Mouse (Mus musculus): ENCODE measurements around the gene Peak1. TPM values are rescaled to one million over a fixed set of nuclear protein-coding genes. Genes with fewer than 3 reads are reported as not detected.

Peak1 gene
- polyA plus RNA-seq, 1 experiment from 2014 or later: 5.3 TPM

DNA sequence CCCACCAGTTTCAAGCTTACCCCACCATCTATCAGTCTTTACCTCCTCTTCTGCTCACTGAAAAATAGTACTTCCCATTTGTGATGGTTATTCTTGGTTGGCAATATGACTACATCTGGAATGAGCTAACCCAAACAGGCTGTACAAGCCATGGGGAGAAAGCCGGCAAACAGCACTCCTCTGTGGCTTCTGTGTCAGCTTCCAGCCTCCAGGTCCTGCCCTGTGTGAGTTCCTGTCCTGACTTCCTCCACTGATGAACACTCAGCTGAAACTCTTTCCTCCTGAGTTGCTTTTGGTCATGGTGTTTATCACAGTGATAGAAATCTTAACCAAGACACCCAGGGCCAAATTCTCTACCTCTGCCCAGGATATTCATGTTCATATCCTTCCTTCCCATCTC is 5.2 kb downstream of the Peak1 start:
- Histone ChIP-seq H3K9me3 (no peaks in the 10 kb centered on the region), H3K27ac (replicated peaks) (no peak overlapping the region), H3K4me2 (no peak overlapping the region), H3K4me1 (replicated peaks) (peaks cover 21% of the 10 kb centered on the region), H3K36me3 (no peaks in the 10 kb centered on the region), H3K4me3 (no peak overlapping the region), H3K27me3 (no peaks in the 10 kb centered on the region), H3K9ac (no peak overlapping the region)
- whole genome bisulfite sequencing: 85% methylated on average over 1 of the region's 1 CpGs
- ATAC-seq (ENCODE audit: low FRiP score, low read depth): no peak

DNA sequence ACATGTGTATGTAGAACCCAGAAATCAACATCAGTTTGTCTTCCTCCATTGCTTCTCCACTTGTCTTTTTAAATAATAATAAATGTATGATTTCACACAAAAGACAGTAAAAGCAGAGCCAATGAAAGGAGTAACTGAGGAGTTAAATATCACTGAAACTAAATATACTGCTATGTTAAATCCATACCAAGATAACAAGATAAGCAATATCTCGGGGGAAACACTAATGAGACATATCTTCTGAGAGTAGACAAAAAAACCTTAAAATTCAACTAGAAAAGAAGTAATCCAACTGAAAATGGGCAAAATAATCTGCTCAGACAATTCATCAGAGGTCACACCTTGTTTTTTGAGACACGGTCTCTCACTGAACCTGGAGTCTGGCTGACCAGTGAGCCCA is 7.9 kb downstream of the Peak1 start:
- H3K4me2 ChIP-seq: no peak overlapping the region
- 91% methylated on average over 2 of the region's 2 CpGs for WGBS
- H3K4me3 ChIP-seq: no peak overlapping the region
- no peaks in the 10 kb centered on the region for H3K36me3 ChIP-seq
- no peaks in the 10 kb centered on the region for H3K9me3 ChIP-seq
- no peaks in the 10 kb centered on the region for H3K4me1 ChIP-seq (replicated peaks)
- no peak for ATAC-seq (ENCODE audit: low FRiP score, low read depth)
- H3K27ac ChIP-seq (replicated peaks): no peak overlapping the region
- no peak overlapping the region for H3K9ac ChIP-seq
- no peaks in the 10 kb centered on the region for H3K27me3 ChIP-seq

DNA sequence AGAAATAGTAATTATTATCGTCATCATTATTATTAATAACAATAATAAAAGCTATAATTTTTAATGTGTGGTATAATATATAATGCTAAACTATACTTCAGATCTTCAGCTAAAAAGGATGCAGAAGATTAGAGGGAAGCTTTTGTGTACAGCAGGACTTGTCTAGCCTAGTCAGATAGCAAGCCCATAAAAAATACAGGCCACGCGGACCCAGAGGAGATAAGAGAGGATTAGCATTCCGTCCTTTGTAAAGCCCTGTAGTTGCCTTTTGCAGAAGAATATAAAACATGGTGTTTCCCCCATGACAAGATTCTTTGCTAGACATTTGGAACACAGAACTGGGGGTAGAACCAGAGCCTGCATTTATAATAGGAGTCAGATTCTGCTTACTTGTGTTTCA is 13.2 kb downstream of the Peak1 start:
- no peaks in the 10 kb centered on the region for H3K36me3 ChIP-seq
- H3K4me2 ChIP-seq: no peak overlapping the region
- H3K9ac ChIP-seq: no peak overlapping the region
- no peaks in the 10 kb centered on the region for H3K9me3 ChIP-seq
- H3K27ac ChIP-seq (replicated peaks): no peak overlapping the region
- H3K4me3 ChIP-seq: no peak overlapping the region
- 76% methylated on average over 4 of the region's 4 CpGs for WGBS
- no peak for ATAC-seq (ENCODE audit: low FRiP score, low read depth)
- no peaks in the 10 kb centered on the region for H3K4me1 ChIP-seq (replicated peaks)
- H3K27me3 ChIP-seq: no peaks in the 10 kb centered on the region

DNA sequence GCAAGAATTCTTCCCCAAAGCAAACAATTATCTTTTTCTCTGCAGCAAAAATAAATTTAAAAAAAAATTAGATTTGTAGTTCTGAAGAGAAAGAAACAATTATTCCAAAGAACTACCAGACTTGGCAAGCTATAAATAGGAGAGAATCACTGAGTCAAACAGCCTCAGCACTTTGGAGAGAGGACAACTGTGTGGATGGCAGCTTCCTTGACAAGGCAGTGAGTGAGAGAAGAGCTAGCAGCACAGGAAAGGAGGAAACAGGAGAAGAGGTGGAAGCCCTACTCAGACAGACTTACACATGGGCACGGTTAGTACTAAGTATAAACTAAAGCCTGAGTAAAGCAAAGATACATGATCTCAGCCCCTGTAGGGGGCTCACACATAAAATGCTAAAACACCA is 21.6 kb downstream of the Peak1 start:
- WGBS: 88% methylated on average over 1 of the region's 1 CpGs
- H3K9ac ChIP-seq: no peak overlapping the region
- H3K27me3 ChIP-seq: no peaks in the 10 kb centered on the region
- ATAC-seq (ENCODE audit: low FRiP score, low read depth): no peak
- no peak overlapping the region for H3K4me3 ChIP-seq
- H3K4me2 ChIP-seq: no peak overlapping the region
- H3K36me3 ChIP-seq: no peaks in the 10 kb centered on the region
- H3K9me3 ChIP-seq: no peaks in the 10 kb centered on the region
- H3K4me1 ChIP-seq (replicated peaks): no peaks in the 10 kb centered on the region
- H3K27ac ChIP-seq (replicated peaks): no peak overlapping the region

DNA sequence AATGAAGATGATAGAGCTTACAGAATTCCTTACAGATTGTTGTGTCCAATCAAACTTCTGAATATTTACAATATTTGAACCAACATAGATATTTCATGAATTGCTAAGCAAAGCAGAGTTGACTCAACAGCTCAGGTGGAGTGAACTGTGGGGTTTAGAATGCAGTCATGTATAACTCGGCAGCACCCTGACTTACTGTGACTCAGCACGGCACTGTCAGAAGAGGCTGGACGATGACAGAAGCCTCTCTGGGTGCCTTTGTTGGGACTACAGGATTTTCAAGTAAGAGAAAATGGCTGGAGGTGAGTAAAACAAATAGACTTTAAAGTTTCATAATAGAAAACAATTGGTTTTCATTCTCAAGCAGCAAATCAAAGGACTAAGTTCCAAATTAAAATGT is 25.0 kb downstream of the Peak1 start:
- Histone ChIP-seq H3K4me1 (replicated peaks) (no peaks in the 10 kb centered on the region), H3K36me3 (no peaks in the 10 kb centered on the region), H3K4me2 (no peak overlapping the region), H3K27ac (replicated peaks) (no peak overlapping the region), H3K27me3 (no peaks in the 10 kb centered on the region), H3K9me3 (no peaks in the 10 kb centered on the region), H3K9ac (no peak overlapping the region), H3K4me3 (no peak overlapping the region)
- ATAC-seq (ENCODE audit: low FRiP score, low read depth): no peak
- WGBS: 89% methylated on average over 3 of the region's 3 CpGs

DNA sequence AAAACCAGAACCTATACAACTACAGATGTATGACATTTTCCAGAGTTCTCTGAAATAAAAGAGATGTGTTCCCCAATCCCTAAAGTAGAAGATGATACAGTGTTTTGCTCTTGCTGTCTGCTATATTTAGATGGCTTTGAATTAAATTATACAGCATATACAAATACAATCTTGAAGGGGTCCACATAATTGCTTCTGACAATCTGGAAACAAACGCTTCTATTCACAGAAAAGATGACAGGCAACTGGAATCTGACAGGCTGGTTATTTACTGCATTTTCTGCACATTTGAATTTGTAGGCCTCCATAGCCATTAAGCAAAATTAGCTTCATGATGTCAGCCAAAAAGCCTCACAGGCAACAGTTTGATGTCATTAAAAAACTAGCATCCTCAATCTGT is 35.1 kb downstream of the Peak1 start:
- Histone ChIP-seq H3K4me2 (no peak overlapping the region), H3K9ac (no peak overlapping the region), H3K27me3 (no peaks in the 10 kb centered on the region), H3K9me3 (no peaks in the 10 kb centered on the region), H3K36me3 (no peaks in the 10 kb centered on the region), H3K27ac (replicated peaks) (no peak overlapping the region), H3K4me1 (replicated peaks) (no peaks in the 10 kb centered on the region), H3K4me3 (no peak overlapping the region)
- ATAC-seq (ENCODE audit: low FRiP score, low read depth): no peak
- 77% methylated on average over 1 of the region's 1 CpGs for WGBS

DNA sequence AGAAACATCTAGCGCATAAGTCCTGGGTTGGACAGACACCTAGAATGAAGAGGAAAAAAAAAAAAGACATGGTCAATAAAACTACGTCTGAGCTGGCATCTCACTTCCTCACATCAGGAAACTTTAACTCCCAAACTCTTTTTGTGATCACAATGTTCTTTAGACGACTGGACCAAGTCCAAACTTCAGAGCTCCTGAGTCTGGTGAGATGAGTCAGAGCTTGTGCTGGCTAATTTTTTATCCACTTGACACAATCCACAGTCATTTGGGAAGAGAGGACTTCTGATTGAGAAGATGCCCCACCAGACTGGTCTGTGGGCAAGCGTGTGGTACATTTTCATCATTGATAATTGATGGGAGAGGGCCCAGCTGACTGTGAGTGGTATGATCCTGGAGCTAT is 43.5 kb downstream of the Peak1 start:
- Histone ChIP-seq H3K27ac (replicated peaks) (no peak overlapping the region), H3K36me3 (no peaks in the 10 kb centered on the region), H3K9ac (no peak overlapping the region), H3K4me1 (replicated peaks) (no peaks in the 10 kb centered on the region), H3K4me3 (no peak overlapping the region), H3K9me3 (no peaks in the 10 kb centered on the region), H3K27me3 (no peaks in the 10 kb centered on the region), H3K4me2 (no peak overlapping the region)
- WGBS: 76% methylated on average over 4 of the region's 4 CpGs
- ATAC-seq (ENCODE audit: low FRiP score, low read depth): no peak

DNA sequence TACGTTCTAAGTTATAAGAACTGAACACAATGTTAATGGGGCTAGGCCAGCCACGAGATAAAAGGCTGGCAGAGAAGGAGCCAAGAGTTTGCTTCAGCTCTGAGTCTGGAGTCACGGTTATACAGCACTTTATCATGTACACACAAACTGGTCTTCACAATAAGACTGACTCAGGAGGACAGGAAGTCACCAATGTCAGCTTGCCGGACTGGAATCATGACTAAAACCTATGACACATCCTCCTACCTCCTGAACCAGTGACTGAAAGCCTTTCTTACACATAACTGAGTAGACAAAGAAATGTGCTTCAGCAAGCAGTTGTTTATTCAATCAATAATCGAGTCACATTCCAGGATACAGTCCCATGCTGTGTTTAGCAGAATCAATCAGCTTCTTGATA is 47.2 kb downstream of the Peak1 start:
- 46% methylated on average over 5 of the region's 5 CpGs for WGBS

DNA sequence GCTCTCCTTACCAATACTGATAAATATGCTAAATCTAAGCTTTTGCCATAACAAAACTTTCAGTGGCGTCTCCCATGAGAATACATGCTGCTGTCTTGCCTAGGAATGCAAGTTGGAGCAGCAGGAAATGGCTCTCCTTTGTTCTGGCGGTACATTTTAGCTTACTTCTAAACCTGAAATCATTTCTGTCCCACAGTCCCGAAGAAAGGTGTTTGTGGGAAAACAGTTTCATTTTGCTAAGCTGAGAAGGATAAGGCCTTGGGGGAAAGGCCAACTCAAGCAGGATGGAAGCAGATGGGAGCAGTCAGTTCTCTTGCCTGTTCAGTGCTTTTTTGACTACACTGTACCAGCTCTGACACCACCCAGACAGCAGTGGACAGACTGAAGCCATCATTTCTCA is 49.1 kb downstream of the Peak1 start:
- Histone ChIP-seq H3K4me2 (no peak overlapping the region), H3K9ac (no peak overlapping the region), H3K27me3 (no peaks in the 10 kb centered on the region), H3K27ac (replicated peaks) (no peak overlapping the region), H3K4me3 (no peak overlapping the region), H3K36me3 (no peaks in the 10 kb centered on the region), H3K4me1 (replicated peaks) (no peaks in the 10 kb centered on the region), H3K9me3 (no peaks in the 10 kb centered on the region)
- no peak for ATAC-seq (ENCODE audit: low FRiP score, low read depth)
- WGBS: 67% methylated on average over 3 of the region's 3 CpGs

More for the DNA sequence above, 47.2 kb downstream of the Peak1 start:
- no peak for ATAC-seq (ENCODE audit: low FRiP score, low read depth)
- H3K36me3 ChIP-seq: no peaks in the 10 kb centered on the region
- no peaks in the 10 kb centered on the region for H3K4me1 ChIP-seq (replicated peaks)
- no peak overlapping the region for H3K4me3 ChIP-seq
- no peaks in the 10 kb centered on the region for H3K27me3 ChIP-seq
- no peak overlapping the region for H3K9ac ChIP-seq
- no peak overlapping the region for H3K27ac ChIP-seq (replicated peaks)
- H3K9me3 ChIP-seq: no peaks in the 10 kb centered on the region
- H3K4me2 ChIP-seq: no peak overlapping the region

DNA sequence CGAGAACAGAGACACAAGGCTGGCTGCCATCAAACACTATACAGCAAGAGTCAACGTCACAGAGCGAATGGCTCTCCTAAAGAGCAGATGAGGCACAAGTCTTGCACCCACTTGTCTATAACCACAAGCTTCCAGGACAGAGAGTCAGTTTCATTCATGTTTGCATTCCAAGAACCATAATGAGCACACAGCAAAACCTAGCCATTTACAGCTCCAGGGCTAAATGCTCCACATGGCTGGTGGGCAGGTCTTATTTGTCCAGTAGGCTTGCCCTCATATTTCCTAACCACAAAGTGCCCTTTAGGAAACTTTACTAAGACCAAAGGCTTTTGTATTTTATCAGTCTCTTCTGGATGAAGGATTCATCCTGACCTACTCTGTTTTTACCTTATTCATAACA is 54.6 kb downstream of the Peak1 start:
- no peak overlapping the region for H3K4me3 ChIP-seq
- no peak overlapping the region for H3K4me2 ChIP-seq
- no peak for ATAC-seq (ENCODE audit: low FRiP score, low read depth)
- H3K36me3 ChIP-seq: no peaks in the 10 kb centered on the region
- no peaks in the 10 kb centered on the region for H3K27me3 ChIP-seq
- H3K4me1 ChIP-seq (replicated peaks): no peaks in the 10 kb centered on the region
- no peak overlapping the region for H3K27ac ChIP-seq (replicated peaks)
- 97% methylated on average over 3 of the region's 3 CpGs for WGBS
- H3K9ac ChIP-seq: no peak overlapping the region
- no peaks in the 10 kb centered on the region for H3K9me3 ChIP-seq

DNA sequence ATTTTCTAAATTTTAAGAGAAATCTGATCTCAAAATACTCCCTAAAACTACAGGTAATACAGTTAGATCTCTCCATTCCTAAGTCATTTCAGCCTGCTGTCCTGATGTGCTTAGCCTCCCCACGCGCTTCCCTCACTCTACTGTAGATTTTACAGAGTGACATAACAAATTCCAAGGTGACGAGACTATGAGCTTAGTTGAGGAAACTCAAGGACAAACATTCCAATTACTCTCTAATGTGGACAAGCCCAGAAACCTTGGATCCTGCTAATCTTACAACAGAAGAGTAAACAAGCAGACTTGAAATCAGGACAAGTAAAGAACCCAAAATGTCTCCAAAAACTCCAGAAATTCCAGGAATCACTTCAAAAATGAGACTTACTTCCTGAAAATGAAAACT is 58.6 kb downstream of the Peak1 start:
- ATAC-seq (ENCODE audit: low FRiP score, low read depth): no peak
- no peak overlapping the region for H3K4me3 ChIP-seq
- no peaks in the 10 kb centered on the region for H3K36me3 ChIP-seq
- no peak overlapping the region for H3K27ac ChIP-seq (replicated peaks)
- WGBS: 83% methylated on average over 3 of the region's 3 CpGs
- no peaks in the 10 kb centered on the region for H3K9me3 ChIP-seq
- H3K4me1 ChIP-seq (replicated peaks): no peaks in the 10 kb centered on the region
- H3K4me2 ChIP-seq: no peak overlapping the region
- no peaks in the 10 kb centered on the region for H3K27me3 ChIP-seq
- H3K9ac ChIP-seq: no peak overlapping the region

DNA sequence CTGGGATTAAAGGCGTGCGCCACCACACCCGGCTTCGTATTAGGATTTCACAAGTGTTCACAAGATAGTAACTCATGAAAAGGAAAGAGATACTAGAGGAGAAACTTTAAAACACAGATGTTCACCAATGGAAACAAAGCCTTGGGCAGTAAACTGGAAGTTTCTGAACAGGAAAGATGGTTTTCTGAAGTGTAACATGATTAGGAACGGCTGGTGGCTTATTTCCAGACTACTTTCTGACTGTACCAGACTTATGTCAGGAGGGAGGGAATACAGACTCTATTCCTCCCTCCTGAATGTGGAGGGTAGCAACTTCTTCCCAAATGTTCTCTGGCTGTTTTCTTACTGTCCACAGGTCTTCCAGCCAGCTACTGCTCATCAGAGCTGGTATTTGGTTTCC is 62.7 kb downstream of the Peak1 start:
- H3K4me1 ChIP-seq (replicated peaks): no peaks in the 10 kb centered on the region
- no peak for ATAC-seq (ENCODE audit: low FRiP score, low read depth)
- H3K27me3 ChIP-seq: no peaks in the 10 kb centered on the region
- no peaks in the 10 kb centered on the region for H3K9me3 ChIP-seq
- no peaks in the 10 kb centered on the region for H3K36me3 ChIP-seq
- no peak overlapping the region for H3K9ac ChIP-seq
- no peak overlapping the region for H3K27ac ChIP-seq (replicated peaks)
- no peak overlapping the region for H3K4me3 ChIP-seq
- 95% methylated on average over 5 of the region's 5 CpGs for WGBS
- H3K4me2 ChIP-seq: no peak overlapping the region

DNA sequence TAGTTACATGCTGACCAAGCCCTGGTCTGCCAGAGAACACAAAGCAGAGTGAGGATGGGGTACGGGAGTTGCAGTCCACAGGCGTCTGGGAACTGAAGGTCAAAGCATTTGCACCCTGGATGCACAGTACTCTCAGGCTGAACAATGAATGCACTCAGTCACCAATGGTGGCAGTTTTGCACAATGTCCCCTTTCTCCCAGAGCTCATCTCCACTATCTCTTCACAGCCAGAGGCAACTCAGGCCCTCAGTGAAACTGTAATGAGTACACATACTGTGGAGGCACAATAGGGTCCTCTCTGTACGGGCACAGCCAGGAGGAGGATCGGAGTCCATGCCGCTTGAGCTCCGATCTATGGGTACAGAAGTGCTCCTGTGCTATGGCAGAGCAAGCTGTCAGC is 71.5 kb downstream of the Peak1 start:
- Histone ChIP-seq H3K4me1 (replicated peaks) (no peaks in the 10 kb centered on the region), H3K4me2 (no peak overlapping the region), H3K27me3 (no peaks in the 10 kb centered on the region), H3K9ac (no peak overlapping the region), H3K27ac (replicated peaks) (no peak overlapping the region), H3K4me3 (no peak overlapping the region), H3K36me3 (no peaks in the 10 kb centered on the region), H3K9me3 (no peaks in the 10 kb centered on the region)
- no peak for ATAC-seq (ENCODE audit: low FRiP score, low read depth)
- 56% methylated on average over 6 of the region's 6 CpGs for WGBS

All from hindbrain, embryonic 15.5 days (tissue).